Mouse (Mus musculus) intestine, postnatal 0 days (tissue): ENCODE results near the gene Syt11. TPM values are rescaled to one million over a fixed set of nuclear protein-coding genes. Genes with fewer than 3 reads are reported as not detected.

Experiments used
- ATAC-seq: fragments of 200-750 bp; cut with Nextera tagmentation; 2 replicates; pipeline ENCODE4 v1.8.0; 2017; ENCODE audit warnings: mild to moderate bottlenecking, moderate TSS enrichment, moderate library complexity
- H3K27ac ChIP-seq: fragments of 300-500 bp; sonication (generic); 2 replicates; pipeline ENCODE4 v1.5.1; 2014; ENCODE audit warnings: mild to moderate bottlenecking, low read depth, low read length, moderate library complexity
- H3K27me3 ChIP-seq: fragments of 300-500 bp; sonication (generic); replicated peaks from 2 replicates; pipeline ENCODE4 v1.6.1; 2014; ENCODE audit warnings: low read length, mixed read lengths; ENCODE audit not compliant: control insufficient read depth, insufficient read depth
- H3K36me3 ChIP-seq: fragments of 300-500 bp; sonication (generic); 2 replicates; pipeline ENCODE4 v1.6.1; 2014; ENCODE audit warnings: mild to moderate bottlenecking, moderate library complexity; ENCODE audit not compliant: control insufficient read depth, insufficient read depth
- H3K4me1 ChIP-seq: fragments of 300-500 bp; sonication (generic); replicated peaks from 2 replicates; pipeline ENCODE4 v1.6.1; 2014; ENCODE audit warnings: antibody characterized with exemption, low read length, mixed read lengths; ENCODE audit not compliant: control insufficient read depth, insufficient read depth
- H3K4me2 ChIP-seq: fragments of 300-500 bp; sonication (generic); replicated peaks from 2 replicates; pipeline ENCODE4 v1.6.1; 2014; ENCODE audit warnings: low read depth, mild to moderate bottlenecking, moderate library complexity
- H3K4me3 ChIP-seq: fragments of 300-500 bp; sonication (generic); 2 replicates; pipeline ENCODE4 v1.5.1; 2014; ENCODE audit warnings: low read depth, low read length
- H3K9ac ChIP-seq: fragments of 300-500 bp; sonication (generic); 2 replicates; pipeline ENCODE4 v1.6.1; 2014; ENCODE audit warnings: mild to moderate bottlenecking, low read depth, low read length
- H3K9me3 ChIP-seq: fragments of 300-500 bp; sonication (generic); 2 replicates; pipeline ENCODE4 v1.6.1; 2016; ENCODE audit warnings: mixed run types; ENCODE audit not compliant: control insufficient read depth
- CTCF ChIP-seq: sonication (generic); IDR thresholded peaks from 2 replicates; pipeline ENCODE4 v1.5.1; 2016; ENCODE audit warnings: low read depth, mild to moderate bottlenecking, control low read depth, antibody characterized with exemption, moderate library complexity
- WGBS: fragments of 180-500 bp; shearing (Covaris S2); extraction: QIAGEN DNeasy Blood & Tissue Kit; methylation state at CpG from one replicate; pipeline ENCODE4 v1.1.7; 2014; 5-methylcytosine and 5-hydroxymethylcytosine counted together
- polyA plus RNA-seq: library from polyadenylated mRNA; unstranded; fragments of >200 nt; fragmentation: Nextera tagmentation; extraction: Ambion mirVana; gene quantifications from 2 replicates; pipeline ENCODE4 v1.2.1, GENCODE M21; 2015

The Syt11 gene
- polyA plus RNA-seq, 1 experiment from 2014 or later, result 8.6 TPM

- Histone ChIP-seq H3K36me3 (no peaks in the 10 kb centered on the region; the same call in 1 of the 2 replicates), H3K9me3 (no peaks in the 10 kb centered on the region), H3K9ac (peak overlapping the region; percentile 37; the same call in 1 of the 2 replicates), H3K4me3 (no peak overlapping the region), H3K4me1 (no peaks in the 10 kb centered on the region), H3K27ac (peak overlapping the region; percentile 41; the same call in 1 of the 2 replicates), H3K27me3 (no peaks in the 10 kb centered on the region), H3K4me2 (no peak overlapping the region)
- 30% methylated on average over 5 of the region's 5 CpGs for WGBS
- no peak for TF ChIP-seq CTCF
- ATAC-seq, result peak; percentile 17
Observed at GRCm38 (mm10) chr3:88758045-88758500, 16.9 kb downstream of the Syt11 start.

GRCm38 (mm10) chr3:88756276-88756675 lies 18.7 kb downstream of the Syt11 start:
- 63% methylated on average over 4 of the region's 4 CpGs for WGBS
- H3K4me3 ChIP-seq, result no peak overlapping the region
- H3K27me3 ChIP-seq, result no peaks in the 10 kb centered on the region
- no peak overlapping the region for H3K27ac ChIP-seq
- no peak overlapping the region for H3K9ac ChIP-seq
- no peaks in the 10 kb centered on the region for H3K4me1 ChIP-seq
- no peak for TF ChIP-seq CTCF
- no peaks in the 10 kb centered on the region for H3K36me3 ChIP-seq
- no peak for ATAC-seq
- no peak overlapping the region for H3K4me2 ChIP-seq
- H3K9me3 ChIP-seq, result no peaks in the 10 kb centered on the region

- WGBS, result 32% methylated on average over 3 of the region's 3 CpGs
- ATAC-seq, result no peak
- no peaks in the 10 kb centered on the region for H3K9me3 ChIP-seq
- TF ChIP-seq CTCF, result no peak
- no peak overlapping the region for H3K4me3 ChIP-seq
- H3K9ac ChIP-seq, result no peak overlapping the region
- H3K4me2 ChIP-seq, result no peak overlapping the region
- no peak overlapping the region for H3K27ac ChIP-seq
- no peaks in the 10 kb centered on the region for H3K4me1 ChIP-seq
- H3K27me3 ChIP-seq, result no peaks in the 10 kb centered on the region
- H3K36me3 ChIP-seq, result no peaks in the 10 kb centered on the region
Observed at GRCm38 (mm10) chr3:88755541-88755940, 19.4 kb downstream of the Syt11 start.

GRCm38 (mm10) chr3:88754283-88754682 lies 20.7 kb downstream of the Syt11 start:
- Histone ChIP-seq H3K4me2 (no peak overlapping the region), H3K4me3 (no peak overlapping the region), H3K27me3 (no peaks in the 10 kb centered on the region), H3K36me3 (no peaks in the 10 kb centered on the region), H3K27ac (no peak overlapping the region), H3K9me3 (no peaks in the 10 kb centered on the region), H3K9ac (no peak overlapping the region), H3K4me1 (no peaks in the 10 kb centered on the region)
- WGBS, result 52% methylated on average over 4 of the region's 4 CpGs
- ATAC-seq, result peak; percentile 52
- peak; percentile 79 for TF ChIP-seq CTCF

- Histone ChIP-seq H3K36me3 (no peaks in the 10 kb centered on the region), H3K4me1 (no peaks in the 10 kb centered on the region), H3K27me3 (no peaks in the 10 kb centered on the region), H3K4me2 (no peak overlapping the region), H3K27ac (peak overlapping the region; percentile 81), H3K4me3 (no peak overlapping the region), H3K9me3 (no peaks in the 10 kb centered on the region), H3K9ac (no peak overlapping the region)
- ATAC-seq, result peak; percentile 98
- no peak for TF ChIP-seq CTCF
- 38% methylated on average over 4 of the region's 4 CpGs for WGBS
Observed at GRCm38 (mm10) chr3:88746871-88747231, 28.1 kb downstream of the Syt11 start.

GRCm38 (mm10) chr3:88746139-88746870 lies 28.7 kb downstream of the Syt11 start:
- no peaks in the 10 kb centered on the region for H3K36me3 ChIP-seq
- no peak overlapping the region for H3K9ac ChIP-seq
- 50% methylated on average over 13 of the region's 15 CpGs for WGBS
- H3K4me3 ChIP-seq, result no peak overlapping the region
- ATAC-seq, result peak; percentile 46
- H3K4me2 ChIP-seq, result no peak overlapping the region
- peak overlapping the region; percentile 81 for H3K27ac ChIP-seq
- H3K4me1 ChIP-seq, result no peaks in the 10 kb centered on the region
- H3K27me3 ChIP-seq, result no peaks in the 10 kb centered on the region
- no peak for TF ChIP-seq CTCF
- H3K9me3 ChIP-seq, result no peaks in the 10 kb centered on the region

- no peak for ATAC-seq
- WGBS, result 78% methylated on average over 9 of the region's 9 CpGs
- H3K9me3 ChIP-seq, result no peaks in the 10 kb centered on the region
- H3K27ac ChIP-seq, result peak overlapping the region; percentile 81
- H3K4me1 ChIP-seq, result no peaks in the 10 kb centered on the region
- H3K36me3 ChIP-seq, result no peaks in the 10 kb centered on the region
- no peak for TF ChIP-seq CTCF
- H3K4me2 ChIP-seq, result no peak overlapping the region
- no peak overlapping the region for H3K4me3 ChIP-seq
- no peaks in the 10 kb centered on the region for H3K27me3 ChIP-seq
- H3K9ac ChIP-seq, result no peak overlapping the region
Observed at GRCm38 (mm10) chr3:88745534-88745933, 29.4 kb downstream of the Syt11 start.
